In genomic region chr10:89437472-89437871, GRCm38 (mm10) we compare ENCODE assay signal across 11 mouse cellular contexts.
"Had no signal": no experiment of that assay in that cellular context is flagged by ENCODE, and none has a peak within 500 bp of the region (broad histone marks: within the 10 kb centered on the region; RNA-seq: fewer than 3 reads in every experiment).

No protein-coding gene starts in this region.

- H3K9me3 ChIP-seq: limb, embryonic 12.5 days; midbrain, embryonic 12.5 days had no signal

- H3K36me3 ChIP-seq: midbrain, embryonic 12.5 days; neural tube, embryonic 13.5 days had no signal

- H3K4me2 ChIP-seq: limb, embryonic 12.5 days; midbrain, embryonic 12.5 days; neural tube, embryonic 13.5 days had no signal

- H3K27ac ChIP-seq: kidney, postnatal 0 days; limb, embryonic 12.5 days; liver, embryonic 14.5 days; midbrain, embryonic 12.5 days; neural tube, embryonic 13.5 days had no signal

- DNase-seq: kidney, postnatal 36 days; layer of hippocampus, adult 9-11 months; lung, adult 18-20 months; right cerebral cortex, postnatal 25 days; thymus, postnatal 36 days had no signal

- H3K9ac ChIP-seq: limb, embryonic 12.5 days; liver, embryonic 14.5 days; midbrain, embryonic 12.5 days; neural tube, embryonic 13.5 days had no signal

- H3K27me3 ChIP-seq: limb, embryonic 12.5 days had no signal

- ATAC-seq: midbrain, embryonic 16.5 days had no signal

- H3K4me3 ChIP-seq: limb, embryonic 12.5 days; midbrain, embryonic 12.5 days; neural tube, embryonic 13.5 days had no signal
